Mouse (Mus musculus) C2C12 (cell line): ENCODE measurements around the gene Tmtc2. TPM values are rescaled to one million over a fixed set of nuclear protein-coding genes. Genes with fewer than 3 reads are reported as not detected.

ENCODE experiments used
- H3K27me3 ChIP-seq: one replicate; pipeline ENCODE4 v1.6.1; 2011; ENCODE audit not compliant: control insufficient read depth, insufficient read depth, insufficient read length
- H3K36me3 ChIP-seq: one replicate; pipeline ENCODE4 v1.6.1; 2011; ENCODE audit not compliant: control insufficient read depth, insufficient read depth
- H3K4me3 ChIP-seq: one replicate; pipeline ENCODE4 v1.5.1; 2011; ENCODE audit warnings: mild to moderate bottlenecking, control low read depth; ENCODE audit not compliant: poor library complexity, insufficient read depth, severe bottlenecking
- H3K79me2 ChIP-seq: one replicate; pipeline ENCODE4 v1.6.1; 2011; ENCODE audit not compliant: control insufficient read depth, insufficient read depth
- H3K79me3 ChIP-seq: one replicate; pipeline ENCODE4 v1.6.1; 2011; ENCODE audit warnings: low read depth, control low read depth
- H3ac ChIP-seq: one replicate; pipeline ENCODE3; 2011; ENCODE audit warnings: low read depth; ENCODE audit not compliant: control insufficient read depth, insufficient read length
- CEBPB ChIP-seq: IDR thresholded peaks from one replicate; pipeline ENCODE4 v1.6.1; 2011; ENCODE audit warnings: low read depth, mild to moderate bottlenecking, control low read depth, moderate library complexity
- CTCF ChIP-seq: IDR thresholded peaks from one replicate; pipeline ENCODE4 v1.5.1; 2011; ENCODE audit not compliant: control insufficient read depth, insufficient read depth, insufficient read length
- FOSL1 ChIP-seq: IDR thresholded peaks from one replicate; pipeline ENCODE4 v1.8.0; 2011; ENCODE audit warnings: mild to moderate bottlenecking, low read length; ENCODE audit not compliant: poor library complexity, insufficient read depth, severe bottlenecking
- MAX ChIP-seq: IDR thresholded peaks from one replicate; pipeline ENCODE4 v1.6.1; 2011; ENCODE audit warnings: mild to moderate bottlenecking, control low read depth
- MYOD1 ChIP-seq: IDR thresholded peaks from one replicate; pipeline ENCODE4 v1.6.1; 2011; ENCODE audit warnings: low read depth; ENCODE audit not compliant: control insufficient read depth, insufficient read length
- MYOG ChIP-seq: IDR thresholded peaks from one replicate; pipeline ENCODE4 v1.6.1; 2011; ENCODE audit not compliant: control insufficient read depth, insufficient read length; ENCODE audit errors: extremely low read depth
- USF1 ChIP-seq: IDR thresholded peaks from one replicate; pipeline ENCODE4 v1.6.1; 2011; ENCODE audit warnings: low read depth, mild to moderate bottlenecking, control low read depth, moderate library complexity
- polyA plus RNA-seq: library from polyadenylated mRNA; unstranded; fragments of >200 nt; fragmentation: generic; extraction: Trizol; gene quantifications from one replicate; pipeline ENCODE4 v1.2.1, GENCODE M21; 2012; ENCODE audit warnings: missing spikeins

The Tmtc2 gene
- polyA plus RNA-seq, 1 experiment: 0.25 TPM

- Histone ChIP-seq H3K27me3 (no peaks in the 10 kb centered on the region), H3K4me3 (no peak overlapping the region), H3K36me3 (no peaks in the 10 kb centered on the region), H3K79me2 (no peaks in the 10 kb centered on the region), H3ac (no peak overlapping the region), H3K79me3 (no peaks in the 10 kb centered on the region)
- TF ChIP-seq USF1 (no peak), MYOD1 (no peak), MAX (no peak), CTCF (no peak), MYOG (no peak), FOSL1 (no peak)
Measured at GRCm38 (mm10) chr10:105588141-105588540, 13.9 kb upstream of the Tmtc2 start.

GRCm38 (mm10) chr10:105579318-105579717, 5.1 kb upstream of the Tmtc2 start:
- no peaks in the 10 kb centered on the region for H3K79me2 ChIP-seq
- no peaks in the 10 kb centered on the region for H3K36me3 ChIP-seq
- H3K27me3 ChIP-seq: no peaks in the 10 kb centered on the region
- no peak for TF ChIP-seq CTCF
- no peak for TF ChIP-seq FOSL1
- no peak for TF ChIP-seq MAX
- TF ChIP-seq MYOG: no peak
- TF ChIP-seq USF1: no peak
- TF ChIP-seq MYOD1: no peak
- no peak for TF ChIP-seq CEBPB
- no peak overlapping the region for H3ac ChIP-seq
- H3K79me3 ChIP-seq: no peaks in the 10 kb centered on the region
- H3K4me3 ChIP-seq: no peak overlapping the region

GRCm38 (mm10) chr10:105578291-105578845, 4.1 kb upstream of the Tmtc2 start:
- Histone ChIP-seq H3K4me3 (no peak overlapping the region), H3K79me3 (no peaks in the 10 kb centered on the region), H3K79me2 (no peaks in the 10 kb centered on the region), H3K27me3 (no peaks in the 10 kb centered on the region), H3ac (no peak overlapping the region), H3K36me3 (no peaks in the 10 kb centered on the region)
- TF ChIP-seq FOSL1: no peak
- no peak for TF ChIP-seq CTCF
- TF ChIP-seq MAX: no peak
- no peak for TF ChIP-seq CEBPB
- no peak for TF ChIP-seq MYOD1
- no peak for TF ChIP-seq MYOG
- TF ChIP-seq USF1: no peak

GRCm38 (mm10) chr10:105574695-105575660, 727 bp upstream of the Tmtc2 start:
- peak overlapping the region; percentile 41 for H3K4me3 ChIP-seq
- H3ac ChIP-seq: no peak overlapping the region
- peak; percentile 17 for TF ChIP-seq CEBPB
- no peak for TF ChIP-seq USF1
- TF ChIP-seq CTCF: peak; percentile 89
- TF ChIP-seq MAX: no peak
- no peak for TF ChIP-seq MYOD1
- no peak for TF ChIP-seq FOSL1
- no peak for TF ChIP-seq MYOG
- H3K79me2 ChIP-seq: no peaks in the 10 kb centered on the region
- H3K79me3 ChIP-seq: no peaks in the 10 kb centered on the region
- H3K36me3 ChIP-seq: no peaks in the 10 kb centered on the region
- H3K27me3 ChIP-seq: no peaks in the 10 kb centered on the region

- H3K4me3 ChIP-seq: peak overlapping the region; percentile 41
Measured at GRCm38 (mm10) chr10:105573306-105573907, 844 bp downstream of the Tmtc2 start.

More at GRCm38 (mm10) chr10:105573306-105573907, 844 bp downstream of the Tmtc2 start:
- Histone ChIP-seq H3ac (peak overlapping the region; percentile 27), H3K79me3 (no peaks in the 10 kb centered on the region), H3K36me3 (no peaks in the 10 kb centered on the region), H3K27me3 (no peaks in the 10 kb centered on the region), H3K79me2 (no peaks in the 10 kb centered on the region)
- TF ChIP-seq MYOD1 (no peak), FOSL1 (no peak), USF1 (no peak), CTCF (no peak), MYOG (no peak), MAX (no peak), CEBPB (no peak)
